Mouse (Mus musculus): ENCODE measurements around the gene Anks1. TPM values are rescaled to one million over a fixed set of nuclear protein-coding genes. Genes with fewer than 3 reads are reported as not detected.

Anks1 gene
- polyA plus RNA-seq, 1 experiment: 42.5 TPM

GRCm38 (mm10) chr17:28093837-28094236 is 184.7 kb downstream of the Anks1 start:
- no peak for DNase-seq (ENCODE audit: low read depth)

GRCm38 (mm10) chr17:28096418-28096817 is 187.3 kb downstream of the Anks1 start:
- no peak for DNase-seq (ENCODE audit: low read depth)

- DNase-seq (ENCODE audit: low read depth): no peak
These were observed 188.2 kb downstream of the Anks1 start for GRCm38 (mm10) chr17:28097308-28097707.

- no peak for DNase-seq (ENCODE audit: low read depth)
These were observed 190.0 kb downstream of the Anks1 start for GRCm38 (mm10) chr17:28099086-28099485.

GRCm38 (mm10) chr17:28100669-28101068 is 191.6 kb downstream of the Anks1 start:
- no peak for DNase-seq (ENCODE audit: low read depth)

GRCm38 (mm10) chr17:28101284-28101887 is 192.3 kb downstream of the Anks1 start:
- no peak for DNase-seq (ENCODE audit: low read depth)

- no peak for DNase-seq (ENCODE audit: low read depth)
These were observed 192.8 kb downstream of the Anks1 start for GRCm38 (mm10) chr17:28101902-28102319.

GRCm38 (mm10) chr17:28104416-28104815 is 195.3 kb downstream of the Anks1 start:
- no peak for DNase-seq (ENCODE audit: low read depth)

GRCm38 (mm10) chr17:28106352-28106751 is 197.2 kb downstream of the Anks1 start:
- no peak for DNase-seq (ENCODE audit: low read depth)

GRCm38 (mm10) chr17:28107275-28107674 is 198.2 kb downstream of the Anks1 start:
- no peak for DNase-seq (ENCODE audit: low read depth)

- no peak for DNase-seq (ENCODE audit: low read depth)
These were observed 203.2 kb downstream of the Anks1 start for GRCm38 (mm10) chr17:28112266-28112665.

Other genes starting within 250 kb of the Anks1 start
- gene Spdef, start 180.4 kb upstream of the Anks1 start, polyA plus RNA-seq (2012; rRNA removed): 1.6 and 1.7 TPM in 2 replicates
- 83.0 and 98.2 TPM in 2 replicates for gene D17Wsu92e, start 88.7 kb upstream of the Anks1 start, polyA plus RNA-seq (2012; rRNA removed)
- 51.9 and 72.5 TPM in 2 replicates for gene Snrpc, start 71.2 kb upstream of the Anks1 start, polyA plus RNA-seq (2012; rRNA removed)
- gene Uhrf1bp1, start 52.9 kb upstream of the Anks1 start, polyA plus RNA-seq (2012; rRNA removed): 12.4 and 14.8 TPM in 2 replicates
- gene Taf11, start 538 bp downstream of the Anks1 start, polyA plus RNA-seq (2012; rRNA removed): 12.5 and 14.0 TPM in 2 replicates
- 26.7 and 38.1 TPM in 2 replicates for gene Tcp11, start 171.3 kb downstream of the Anks1 start, polyA plus RNA-seq (2012; rRNA removed)
- gene Scube3, start 232.8 kb downstream of the Anks1 start, polyA plus RNA-seq (2012; rRNA removed): 2.1 and 2.6 TPM in 2 replicates

All from gonadal fat pad, adult 2 months (tissue).